Mouse (Mus musculus) spleen, adult 18-20 months (tissue): ENCODE results near the gene Prex1.

Experiments used
- DNase-seq, 2 experiments: peaks; one replicate each; pipeline ENCODE4 v3.0.0; 2022; ENCODE audit warnings: mixed read lengths in 2 of 2

Gene Prex1

DNA sequence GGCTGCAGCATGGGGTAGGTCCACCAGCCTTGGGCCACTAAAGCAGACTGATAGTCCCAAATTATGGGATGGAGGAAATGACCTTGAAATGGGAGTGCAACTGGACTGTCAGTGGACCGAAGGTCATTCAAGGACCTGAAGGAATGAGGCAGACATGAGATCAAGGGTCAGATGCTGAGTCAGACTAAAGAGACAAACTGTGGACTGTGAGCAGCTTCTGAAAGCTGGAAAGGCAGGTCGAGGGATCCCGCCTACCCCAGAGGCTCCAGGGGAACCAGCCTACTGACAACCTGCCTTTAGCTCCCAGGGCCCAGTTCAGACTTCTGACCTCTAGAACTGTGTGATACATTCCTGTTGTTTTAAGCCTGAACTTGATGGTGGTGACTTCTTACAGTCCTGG, 55.3 kb downstream of the Prex1 start:
- DNase-seq, result no peak

DNA sequence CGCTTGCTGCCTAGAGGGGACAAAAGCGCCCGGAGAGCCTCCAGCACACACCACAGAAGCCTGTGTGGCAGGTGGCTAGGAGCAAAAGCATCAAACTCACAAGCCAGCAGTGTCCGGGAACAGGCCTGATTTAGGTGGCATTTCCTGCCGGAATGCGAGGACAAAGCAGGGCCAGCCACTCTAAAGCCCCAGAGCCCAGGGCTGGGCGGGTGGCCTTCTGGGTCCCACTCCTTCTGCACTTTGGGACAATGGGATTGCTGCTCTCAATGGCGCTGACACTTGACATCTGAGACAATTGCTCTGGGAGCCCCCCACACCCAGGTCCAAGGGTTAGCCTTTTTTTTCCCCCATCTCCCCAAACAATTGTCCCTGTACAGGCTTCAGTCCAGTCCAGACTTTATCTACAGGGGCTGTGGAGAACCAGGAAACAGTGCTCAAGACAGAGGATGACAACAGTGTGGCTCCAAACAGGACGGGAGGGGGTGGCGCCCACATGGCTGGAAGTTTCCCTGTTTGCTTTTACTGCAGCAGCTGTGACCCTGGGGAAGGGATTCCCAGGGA, 56.1 kb downstream of the Prex1 start:
- DNase-seq, result no peak

DNA sequence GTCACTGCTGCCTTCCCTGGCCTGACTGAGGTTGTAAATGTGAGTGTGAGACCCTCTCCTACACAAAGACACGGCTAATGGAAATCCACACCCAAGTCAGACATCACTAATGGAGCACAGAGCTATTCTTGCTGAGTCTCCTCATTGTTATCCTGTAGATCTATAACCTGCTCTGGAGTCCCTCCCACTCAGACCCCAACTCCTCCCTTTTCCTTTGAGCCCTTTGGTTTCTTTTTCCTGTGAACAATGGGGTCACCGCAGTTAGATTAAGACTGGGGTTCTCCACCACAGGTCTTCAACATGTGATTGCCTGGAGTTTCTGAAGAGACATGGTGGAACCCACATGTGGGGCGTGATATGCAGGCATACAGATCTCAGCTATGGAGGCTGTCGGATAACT, 57.0 kb downstream of the Prex1 start:
- no peak for DNase-seq

DNA sequence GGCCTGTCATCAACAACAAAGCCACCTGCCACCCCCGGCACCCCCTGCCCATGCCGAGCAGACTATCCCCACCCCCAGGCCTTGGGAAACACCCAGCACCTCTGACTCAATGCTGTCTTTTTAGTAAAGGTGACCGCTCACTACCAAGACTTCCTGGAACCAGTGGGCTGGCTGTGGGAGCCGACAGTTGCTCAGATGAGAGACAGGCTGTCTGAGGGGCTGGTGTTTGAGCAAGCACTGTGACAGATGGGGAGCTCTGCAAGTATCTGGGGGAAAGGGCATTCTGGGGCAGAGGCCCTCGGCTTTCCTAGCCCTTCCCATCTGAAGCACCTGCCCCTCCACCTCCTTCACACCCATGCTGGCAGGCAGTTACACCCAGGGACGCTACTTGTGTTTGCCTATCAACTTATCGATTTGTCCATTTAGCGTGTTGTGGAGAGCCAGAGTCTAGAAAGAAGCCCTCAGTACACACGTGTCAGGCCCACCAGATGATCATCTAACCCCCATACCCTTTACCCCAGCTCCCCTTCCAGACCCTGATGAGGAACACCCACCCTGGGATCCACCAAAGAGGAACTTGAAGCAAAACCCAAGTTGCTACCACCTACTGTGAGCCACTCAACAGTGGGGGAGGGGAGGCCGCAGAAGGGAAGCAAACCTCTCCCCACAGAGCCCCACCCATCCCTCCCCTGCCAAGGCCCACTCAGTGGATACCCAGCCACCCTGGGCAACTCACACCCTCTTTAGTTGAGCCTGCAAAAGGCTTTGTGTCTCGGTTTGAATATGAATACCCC, 57.7 kb downstream of the Prex1 start:
- DNase-seq, result peak; percentile 67 to 72

DNA sequence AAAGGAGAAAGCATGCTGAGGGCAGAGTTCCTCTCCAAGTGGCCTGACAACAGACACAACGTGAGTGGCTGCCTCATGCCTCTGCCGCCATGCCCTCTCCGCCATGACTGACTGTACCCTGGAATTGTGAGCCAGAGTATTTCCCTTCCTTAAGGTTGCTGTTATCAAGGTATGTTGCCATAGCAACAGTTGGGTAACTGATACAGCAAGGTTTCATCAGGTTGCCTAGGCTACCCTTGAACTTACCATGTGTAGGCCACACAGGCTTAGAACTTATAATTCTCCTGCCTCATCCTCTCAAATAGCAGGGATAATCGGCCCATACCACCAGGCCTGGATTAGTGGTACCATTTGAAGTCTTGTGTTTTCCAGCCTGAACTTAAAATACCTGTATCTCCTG, 58.3 kb downstream of the Prex1 start:
- DNase-seq, result no peak

DNA sequence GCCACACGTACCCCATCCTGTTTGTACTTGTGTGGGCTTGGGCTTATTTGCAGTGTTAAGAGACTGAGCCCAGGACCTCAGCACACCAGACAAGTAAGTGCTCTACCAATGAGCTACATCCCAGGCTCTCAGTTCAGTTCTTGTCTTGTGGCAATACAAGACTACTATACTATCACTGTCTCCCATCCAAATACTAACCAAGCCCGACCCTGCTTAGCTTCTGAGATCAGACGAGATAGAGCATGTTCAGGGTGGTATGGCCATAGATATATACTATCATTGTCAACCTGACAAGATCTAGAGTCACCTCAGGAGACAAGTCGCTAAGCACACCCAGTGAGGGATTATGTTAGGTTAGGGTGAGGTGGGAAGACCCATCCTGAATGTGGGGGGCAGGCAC, 58.8 kb downstream of the Prex1 start:
- DNase-seq, result no peak

DNA sequence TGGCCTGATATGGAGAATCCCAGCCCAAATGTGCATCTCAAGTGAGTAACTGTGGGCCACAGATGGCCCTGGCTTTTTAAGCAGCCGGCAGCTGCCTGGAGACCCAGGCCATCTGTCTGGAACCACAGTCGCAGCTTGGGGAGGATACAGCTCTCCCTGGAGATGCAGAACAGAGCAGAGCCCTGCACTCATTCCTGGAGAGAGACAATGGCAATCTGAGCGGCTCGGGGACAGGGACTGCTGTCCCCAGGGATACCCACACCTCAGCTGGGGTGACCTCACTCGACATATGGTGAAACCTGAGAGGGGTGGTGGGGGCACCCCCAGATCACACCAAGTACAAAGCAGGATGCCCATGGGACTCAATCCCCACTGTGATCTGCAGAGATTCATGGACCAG, 60.1 kb downstream of the Prex1 start:
- DNase-seq, result no peak

DNA sequence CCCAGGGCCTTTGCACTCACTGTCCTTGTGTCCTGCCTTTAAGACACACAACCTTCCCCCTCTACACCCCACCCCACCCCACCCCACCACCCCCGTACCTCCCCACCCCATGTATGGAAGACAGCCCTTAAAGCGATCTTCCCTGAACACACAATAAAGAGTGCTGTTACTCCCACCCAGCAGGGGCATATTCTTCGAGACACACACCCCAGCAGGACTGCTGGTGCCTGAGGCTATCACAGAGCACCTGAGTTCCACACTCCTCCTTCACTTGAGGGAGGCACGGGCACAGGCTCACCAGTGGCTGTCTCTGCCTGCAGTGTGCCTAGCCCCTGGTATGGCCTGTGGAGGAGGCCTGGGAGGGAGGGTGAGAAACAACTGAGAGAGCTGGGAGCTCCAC, 61.0 kb downstream of the Prex1 start:
- no peak for DNase-seq

DNA sequence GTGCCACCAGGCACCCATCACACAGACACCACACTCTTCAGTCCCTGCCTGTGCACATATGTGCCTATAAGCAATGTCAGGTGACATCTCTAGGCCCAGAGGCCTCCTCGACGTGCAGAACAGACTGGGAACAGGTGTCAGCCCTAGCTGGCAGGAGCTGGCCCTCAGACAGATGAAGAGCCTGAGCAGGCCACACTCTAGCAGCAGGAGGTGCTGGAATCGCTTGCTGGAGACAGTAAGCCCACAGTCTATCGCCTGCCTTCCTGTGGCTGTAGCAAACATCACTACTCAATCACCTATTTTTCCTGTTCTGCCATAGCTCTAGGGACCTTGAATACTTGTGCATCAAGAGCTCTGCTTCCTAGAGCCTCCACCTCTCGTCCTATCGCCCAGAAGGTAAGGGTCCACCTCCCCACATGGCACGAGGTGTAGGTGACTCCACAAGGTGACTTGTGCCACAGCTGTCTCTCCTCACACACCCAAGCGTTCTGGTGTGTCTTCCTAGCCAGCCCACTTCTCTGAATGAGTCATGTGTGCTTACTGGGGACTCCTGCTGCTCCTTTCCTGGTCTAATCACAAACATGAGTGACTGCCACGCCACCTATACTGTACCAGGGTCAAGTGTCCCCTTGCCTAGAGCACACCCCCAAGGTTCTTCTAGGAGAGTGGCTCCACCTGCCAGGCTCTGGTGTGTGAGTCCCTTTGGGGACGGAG, 62.2 kb downstream of the Prex1 start:
- no peak for DNase-seq

DNA sequence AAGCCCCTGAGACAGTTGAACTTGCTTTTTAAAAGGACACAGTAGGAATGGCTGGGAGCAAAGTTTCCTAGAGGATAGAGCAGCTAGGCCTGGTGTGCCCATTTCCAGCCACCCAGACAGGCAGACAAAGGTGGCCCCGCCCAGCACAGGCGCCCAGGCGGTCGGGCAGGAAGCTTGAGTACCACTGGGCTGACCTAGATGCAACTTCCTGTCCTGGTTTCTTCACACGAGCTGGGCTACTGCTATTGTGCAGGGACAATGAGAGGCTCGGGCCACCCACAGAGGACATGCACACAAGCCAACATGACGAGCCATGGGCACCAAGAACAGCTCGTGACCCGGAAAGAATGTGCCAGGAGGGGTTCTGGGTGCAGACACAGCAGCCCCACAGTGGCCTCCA, 63.2 kb downstream of the Prex1 start:
- peak; percentile 55 for DNase-seq

DNA sequence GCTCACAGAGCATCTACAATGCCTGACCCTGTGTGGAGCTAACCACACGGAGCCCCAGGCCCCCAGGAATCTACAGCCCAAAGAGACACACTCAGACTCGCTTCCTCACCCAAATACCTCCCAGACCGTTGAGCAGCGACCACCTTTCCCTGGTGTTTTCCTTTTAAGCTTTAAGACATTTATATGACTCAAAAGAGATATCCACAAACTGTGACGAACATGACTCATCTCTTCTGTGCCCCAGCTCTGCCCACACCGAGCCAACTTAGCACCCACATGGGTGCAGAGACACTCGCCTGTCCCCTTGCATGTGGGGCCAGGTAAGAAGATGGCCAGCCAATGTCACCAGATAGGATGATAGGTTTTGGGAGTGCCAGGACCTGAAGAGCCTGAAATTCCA, 66.4 kb downstream of the Prex1 start:
- DNase-seq, result no peak

DNA sequence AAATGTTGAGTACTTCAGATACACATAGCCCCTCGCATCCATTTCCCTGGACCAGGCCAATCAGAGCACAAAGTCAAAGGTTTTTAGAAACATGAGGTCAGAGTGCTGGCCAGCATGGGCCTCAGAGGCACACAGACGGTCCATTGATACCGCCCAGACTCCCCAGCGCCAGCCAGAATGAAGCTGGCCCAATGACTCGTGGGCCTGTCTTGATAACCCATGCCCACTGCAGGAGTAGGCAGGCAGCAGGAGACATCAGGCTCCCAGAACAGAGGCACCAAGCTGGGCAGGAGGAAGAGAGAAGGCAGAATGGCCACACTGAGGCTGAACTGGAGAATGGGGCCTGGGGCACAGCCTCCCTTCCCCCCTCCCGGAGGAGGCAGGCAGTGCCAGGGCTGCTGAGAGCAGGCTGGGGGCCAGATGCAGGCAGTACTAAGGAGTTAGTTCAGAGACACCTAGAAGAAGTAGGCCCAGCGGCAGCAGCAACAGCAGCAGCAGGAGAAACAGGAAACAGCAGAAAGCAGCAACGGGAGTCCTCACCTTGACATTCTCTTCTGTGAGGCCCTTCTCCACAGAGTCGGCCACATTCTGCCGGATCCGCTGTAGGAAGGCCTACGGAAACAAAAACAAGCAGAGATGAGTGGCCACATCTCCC, 67.1 kb downstream of the Prex1 start:
- no peak for DNase-seq

DNA sequence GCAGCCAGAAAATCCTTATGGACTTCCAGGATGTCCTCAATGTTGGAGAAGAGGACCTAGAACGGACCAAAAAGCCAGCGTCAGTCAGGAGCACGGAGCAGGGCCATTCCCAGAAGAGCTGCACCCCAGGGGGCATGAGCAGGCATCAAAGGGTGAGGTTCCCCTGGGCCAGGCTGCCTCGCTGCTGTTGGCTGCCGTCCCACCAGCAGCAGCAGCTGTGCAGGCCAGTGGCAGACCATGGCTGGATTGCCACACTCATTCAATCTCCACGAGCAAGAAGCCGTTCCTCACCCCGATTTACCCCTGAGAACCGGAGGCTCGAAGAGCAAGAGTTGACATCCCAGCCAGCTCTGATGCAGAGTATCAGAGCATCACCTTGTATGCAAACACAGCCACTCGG, 68.8 kb downstream of the Prex1 start:
- no peak for DNase-seq

DNA sequence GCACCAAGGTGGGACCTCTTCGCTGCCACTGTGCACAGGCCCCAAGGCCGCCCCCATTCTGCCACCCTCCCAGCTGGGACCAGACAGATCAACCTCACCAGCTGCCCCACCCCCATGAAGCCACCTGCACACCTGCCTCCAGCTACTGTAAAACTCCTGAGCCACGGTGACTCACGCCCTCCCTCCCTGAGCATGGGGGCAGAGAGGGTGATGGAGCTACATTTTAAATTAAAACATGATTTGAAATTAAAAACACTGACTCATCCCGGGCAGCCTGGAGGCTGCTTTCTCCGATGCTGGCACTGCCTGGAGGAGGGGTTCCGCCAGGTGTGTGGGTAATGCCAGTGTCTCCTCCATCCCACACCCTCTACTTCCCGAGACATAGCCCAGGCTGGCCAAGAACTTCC, 71.0 kb downstream of the Prex1 start:
- no peak for DNase-seq

DNA sequence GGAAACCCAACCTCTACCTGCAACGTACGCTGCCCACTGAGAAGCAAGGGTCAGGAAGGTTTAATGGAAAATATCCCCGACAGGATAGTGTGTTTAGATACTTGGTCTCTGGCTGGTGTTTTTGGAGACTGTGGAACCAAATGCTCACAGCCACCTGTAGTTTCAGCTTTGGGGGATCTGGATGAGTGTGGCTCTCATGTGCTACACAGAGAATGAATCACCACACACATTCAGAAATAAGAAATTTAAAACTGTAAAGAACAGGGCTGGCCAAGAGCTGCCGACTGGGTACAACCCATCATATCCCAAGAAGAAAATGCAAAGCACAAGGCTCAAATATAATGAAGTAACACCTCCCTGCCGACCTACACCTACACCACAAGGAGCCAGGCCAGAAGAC, 73.9 kb downstream of the Prex1 start:
- DNase-seq, result no peak

DNA sequence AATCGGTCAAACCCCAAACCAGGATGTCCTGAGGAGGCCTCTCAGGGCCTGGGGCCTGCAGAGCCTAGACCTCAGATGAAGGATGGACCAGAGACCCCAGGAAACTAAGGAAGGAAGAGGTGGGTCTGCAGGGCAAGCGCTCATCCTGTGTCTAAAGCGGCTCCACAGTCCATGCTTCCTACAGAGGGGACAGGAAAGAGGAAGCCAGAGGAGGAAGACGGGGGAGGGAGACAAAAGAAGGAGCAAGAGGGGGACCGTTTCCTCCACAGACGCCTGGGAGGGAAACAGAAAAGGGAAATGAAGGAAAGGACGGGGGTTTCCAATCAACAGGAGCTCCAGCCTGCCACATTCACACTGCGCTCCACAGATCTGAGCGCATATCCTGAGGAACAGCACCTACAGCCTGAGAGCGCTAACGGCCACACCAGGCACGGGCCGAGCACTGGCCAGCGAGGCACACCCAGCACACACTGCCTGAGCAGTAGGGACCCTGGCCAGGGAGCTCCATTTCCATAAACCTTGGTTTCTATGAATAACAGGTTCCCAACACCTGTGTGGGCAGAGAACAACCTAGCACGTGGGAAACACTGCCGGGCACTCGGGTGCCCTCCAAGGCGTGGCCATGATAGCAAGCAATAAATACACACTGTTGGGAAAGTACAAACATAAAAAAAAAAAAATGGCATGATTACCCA, 74.5 kb downstream of the Prex1 start:
- no peak for DNase-seq

DNA sequence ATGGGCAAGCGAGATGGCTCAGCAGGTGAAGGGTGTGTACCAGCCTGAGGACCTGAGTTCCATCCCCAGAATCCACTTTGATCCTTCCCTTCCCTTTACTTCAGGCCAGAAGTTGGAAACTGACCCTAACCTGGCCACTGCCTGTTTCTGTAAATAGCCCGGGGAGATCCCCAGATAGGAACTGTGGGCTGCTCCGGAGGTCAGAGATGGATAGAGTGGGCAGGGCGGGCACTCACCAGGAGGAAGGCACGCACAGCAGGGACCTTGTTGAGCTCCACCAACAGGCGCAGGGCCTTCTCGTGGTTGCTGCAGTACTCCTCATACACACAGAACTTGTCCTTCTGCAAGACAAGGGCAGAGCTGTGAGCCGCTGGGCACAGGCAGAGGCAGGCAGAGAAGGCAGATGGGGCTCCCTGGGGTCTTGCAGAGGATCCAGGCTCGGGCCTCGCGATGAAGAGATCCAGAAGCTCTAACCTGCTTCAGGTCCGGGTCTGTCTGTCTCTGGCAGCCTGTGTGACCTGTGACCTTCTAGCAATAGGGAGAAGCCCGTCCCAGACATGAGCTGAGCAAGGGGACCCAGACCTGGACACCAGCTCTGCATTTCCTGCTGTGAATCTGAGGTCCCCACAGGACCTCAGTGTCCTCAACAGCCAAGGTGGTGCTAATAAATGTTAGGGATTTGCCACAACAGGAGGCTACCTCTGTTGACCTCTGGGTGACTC, 75.4 kb downstream of the Prex1 start:
- no peak for DNase-seq

DNA sequence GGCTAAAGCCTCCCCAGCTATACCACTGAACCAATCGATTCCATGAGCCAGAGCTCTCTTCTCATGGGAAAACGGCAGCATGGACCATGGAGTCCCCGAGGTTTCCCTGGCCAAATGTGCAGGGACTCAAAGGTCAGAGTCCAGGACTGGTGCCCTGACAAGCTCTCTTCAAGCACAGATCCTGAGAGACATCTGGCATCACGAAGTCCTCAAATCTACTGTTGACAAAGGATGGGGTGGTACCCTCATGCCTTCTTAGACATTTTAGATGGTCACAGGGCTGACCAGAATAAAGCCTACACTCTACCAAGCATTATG, 76.0 kb downstream of the Prex1 start:
- no peak for DNase-seq

DNA sequence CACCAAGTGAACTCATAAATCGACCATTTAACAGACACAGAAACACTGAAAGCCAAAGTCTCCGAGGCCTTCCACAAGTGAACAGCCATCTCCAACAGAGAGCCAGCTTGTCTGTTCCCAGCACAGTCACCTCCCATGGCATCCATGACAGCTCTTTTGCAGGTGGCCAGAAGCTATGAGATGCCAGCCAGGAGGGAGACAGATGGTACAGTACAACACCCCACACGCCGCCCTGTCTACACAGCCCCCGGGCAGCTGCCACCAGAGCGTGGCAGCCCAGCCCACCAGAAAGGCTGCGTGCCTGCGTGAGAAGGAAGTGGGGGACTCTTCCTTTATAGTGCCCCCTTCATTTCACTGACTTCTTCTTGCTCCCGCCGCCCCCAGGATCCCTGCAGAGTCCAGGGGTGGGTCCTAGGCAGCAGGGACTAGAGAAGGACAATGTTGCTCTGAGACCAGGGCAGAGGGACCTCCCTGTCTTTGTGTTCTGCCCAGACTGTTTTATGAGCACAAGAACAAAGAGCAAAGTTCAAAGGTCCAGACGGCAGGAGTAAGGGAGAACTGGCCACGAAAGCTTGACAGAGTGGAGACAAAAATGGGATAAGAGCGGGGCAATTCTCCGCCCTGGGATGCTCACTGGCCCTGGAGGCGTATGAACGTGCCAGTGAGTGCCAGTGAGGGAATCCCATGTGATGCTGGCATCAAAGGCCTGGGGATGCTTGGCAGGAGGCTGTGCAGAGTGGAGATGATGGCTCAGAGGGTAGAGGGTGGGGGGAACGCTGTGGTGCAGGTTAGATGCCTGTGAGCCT, 76.6 kb downstream of the Prex1 start:
- no peak for DNase-seq

DNA sequence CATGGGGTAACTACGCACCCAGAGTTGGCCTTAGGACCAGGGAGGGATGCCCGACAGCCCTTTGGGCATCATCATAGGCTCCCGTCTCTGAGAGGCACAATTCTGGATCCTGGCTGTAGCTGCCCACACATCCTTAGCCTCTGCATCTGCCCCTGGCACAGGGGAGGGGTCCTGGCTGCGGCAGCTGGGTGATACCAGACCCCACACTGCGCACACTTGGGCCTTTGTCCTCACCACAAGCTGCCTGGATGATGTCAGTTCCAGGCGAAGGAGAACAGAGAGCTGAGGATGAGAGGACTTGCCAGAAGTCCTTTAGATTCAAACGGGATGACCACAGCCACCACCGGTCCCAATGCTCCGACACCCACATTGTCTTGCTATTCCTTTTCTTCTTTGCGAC, 78.1 kb downstream of the Prex1 start:
- no peak for DNase-seq

DNA sequence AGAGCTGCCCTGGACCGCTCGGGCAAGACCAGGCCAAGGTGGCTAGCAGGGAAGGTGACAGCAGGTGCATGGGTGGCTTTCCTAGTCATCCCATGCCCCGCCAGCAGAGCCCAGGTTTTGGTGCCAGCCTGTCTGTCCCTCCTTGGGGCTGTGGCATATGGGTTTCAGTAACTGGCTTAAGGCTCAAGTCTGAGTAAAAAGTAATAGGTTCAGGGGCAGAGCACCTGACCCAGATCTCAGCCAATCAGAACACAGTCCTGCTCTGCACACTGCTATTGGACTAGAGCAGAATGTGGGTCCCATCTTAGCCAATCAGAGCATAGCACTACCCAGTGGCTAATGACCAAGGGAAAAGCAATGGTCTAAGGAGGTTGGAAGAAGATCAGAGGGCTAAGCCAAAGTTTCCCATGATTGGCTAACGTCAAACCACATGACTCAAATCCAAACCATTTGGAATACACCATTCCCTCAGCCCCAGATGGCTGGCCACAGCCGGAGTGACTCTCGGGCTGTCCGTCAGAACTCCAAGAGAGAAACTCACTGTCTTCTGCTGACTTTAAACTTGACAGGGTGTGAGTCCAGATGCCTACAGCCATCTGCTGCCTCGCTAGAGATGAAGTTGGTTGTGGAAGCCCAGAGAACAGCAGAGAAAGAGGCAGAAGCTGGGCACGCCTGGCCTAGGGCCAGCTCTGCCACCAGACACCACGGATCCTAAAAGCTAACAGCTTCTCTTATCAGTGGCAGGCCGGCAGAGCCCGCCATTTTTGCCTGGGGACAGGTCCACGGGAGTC, 80.9 kb downstream of the Prex1 start:
- DNase-seq, result no peak
